Mouse (Mus musculus) lung, postnatal 14 days (tissue): ENCODE results near the gene Ppp2r5a.

Experiments used
- DNase-seq: peaks from one replicate; pipeline ENCODE4 v3.0.0; 2021

Gene Ppp2r5a

DNA sequence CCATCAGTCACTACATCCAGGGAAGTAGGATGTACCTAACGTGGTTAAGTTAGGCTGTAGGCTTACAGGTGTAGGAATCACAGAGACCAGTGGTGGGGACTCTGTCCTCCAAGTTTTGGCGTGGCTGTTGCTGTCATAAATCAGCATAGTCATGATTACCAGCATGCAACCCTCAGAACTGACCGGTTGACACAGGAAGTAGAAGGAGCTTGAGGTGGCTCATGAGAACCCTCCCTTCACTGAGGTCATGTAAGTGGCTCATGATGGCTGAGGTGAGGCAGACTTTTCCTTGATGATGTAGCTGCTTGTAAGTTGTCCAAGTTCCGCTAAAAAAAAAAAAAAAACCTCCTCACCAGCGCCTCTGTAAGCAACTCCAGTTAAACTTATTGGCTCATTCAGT is 14.0 kb upstream of the Ppp2r5a start:
- DNase-seq: no peak

- DNase-seq: no peak
Observed at GRCm38 (mm10) chr1:191416611-191417010, 13.5 kb upstream of the Ppp2r5a start.

GRCm38 (mm10) chr1:191414432-191414831 is 11.4 kb upstream of the Ppp2r5a start:
- DNase-seq: no peak

GRCm38 (mm10) chr1:191413691-191414415 is 10.8 kb upstream of the Ppp2r5a start:
- DNase-seq: no peak

DNA sequence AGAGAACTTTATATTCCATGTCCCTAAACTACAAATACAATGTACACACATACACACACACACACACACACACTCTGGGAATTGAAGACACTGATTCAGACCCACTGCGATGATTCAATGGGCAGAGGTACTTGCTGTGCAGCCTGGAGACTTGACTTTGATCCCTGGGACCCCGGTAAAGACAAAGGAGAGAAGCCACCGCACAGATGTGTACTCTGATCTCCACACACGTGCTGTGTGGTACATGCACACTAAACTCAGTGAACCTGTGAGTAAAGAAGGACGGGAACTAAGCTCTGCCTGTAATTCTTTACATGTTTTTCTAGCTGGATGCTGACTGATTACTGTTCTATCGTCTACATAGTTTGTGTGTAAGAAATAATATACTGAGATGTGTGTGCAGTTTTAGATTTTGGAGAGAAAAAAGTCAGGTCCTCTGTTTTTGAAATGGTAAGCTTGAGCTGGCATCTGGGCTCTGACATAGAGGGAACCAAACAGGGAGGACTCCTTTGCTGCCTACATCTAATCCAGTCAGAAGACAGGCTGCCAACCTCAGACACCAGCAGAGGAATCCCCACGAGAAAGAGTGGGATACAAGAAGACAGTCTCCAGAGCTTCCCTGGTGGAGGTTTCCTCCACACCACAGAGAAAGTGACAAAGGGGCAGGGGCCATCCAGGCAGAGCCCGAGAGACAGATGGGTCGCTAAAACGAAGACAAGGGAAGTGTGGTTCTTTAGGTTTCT is 7.4 kb upstream of the Ppp2r5a start:
- DNase-seq: no peak

GRCm38 (mm10) chr1:191407246-191407645 is 4.2 kb upstream of the Ppp2r5a start:
- no peak for DNase-seq

- DNase-seq: no peak
Observed at GRCm38 (mm10) chr1:191406516-191406915, 3.4 kb upstream of the Ppp2r5a start.

DNA sequence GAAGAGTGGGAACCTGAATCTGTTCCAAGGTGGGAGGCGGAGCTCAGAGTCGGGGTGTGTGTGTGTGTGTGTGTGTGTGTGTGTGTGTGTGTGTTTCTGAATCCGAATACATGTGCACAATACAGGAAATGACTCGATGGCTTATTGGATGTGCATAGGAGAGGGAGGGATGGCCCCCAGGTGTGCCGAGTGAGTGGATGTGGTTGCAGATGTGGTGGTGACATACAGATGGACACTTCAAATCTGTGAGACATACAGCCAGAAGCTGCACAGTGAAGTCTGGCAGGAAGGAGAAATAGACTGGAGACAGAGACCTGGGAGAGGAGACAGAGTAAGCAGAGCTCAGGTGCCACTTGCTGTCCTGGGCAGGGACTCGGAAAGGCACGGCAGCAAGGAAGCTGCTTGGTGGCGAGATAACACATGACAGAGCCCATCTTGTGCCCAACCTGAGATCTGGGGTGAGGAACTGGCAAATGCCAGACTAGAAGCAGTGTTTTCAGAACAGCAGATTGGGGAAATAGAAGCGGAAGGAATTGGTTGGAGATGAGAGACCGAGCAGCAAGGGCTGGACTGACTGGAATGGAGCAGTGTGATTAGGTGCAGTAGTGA is 1.8 kb upstream of the Ppp2r5a start:
- DNase-seq: no peak

DNA sequence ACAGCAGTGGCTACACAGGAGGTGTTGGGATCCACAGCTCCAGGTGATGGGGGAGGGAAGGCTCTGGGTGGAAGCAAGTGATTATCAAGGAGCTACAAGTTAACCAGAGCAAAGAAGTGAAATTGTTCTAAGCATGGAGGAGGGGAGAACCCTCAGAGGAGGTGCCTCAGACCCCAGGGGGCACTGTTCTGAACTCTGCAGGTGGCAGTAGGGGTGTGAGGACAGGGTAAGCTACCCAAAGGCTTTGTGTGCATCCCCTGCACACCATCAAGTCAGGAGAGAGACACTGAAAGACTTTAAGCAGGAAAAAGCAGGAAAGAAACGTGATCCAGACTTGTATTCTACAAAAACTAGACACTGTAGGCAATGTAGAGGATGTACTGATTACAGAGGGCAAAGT is 1.2 kb upstream of the Ppp2r5a start:
- no peak for DNase-seq

- DNase-seq: no peak
Observed at GRCm38 (mm10) chr1:191402506-191402905, 566 bp downstream of the Ppp2r5a start.

DNA sequence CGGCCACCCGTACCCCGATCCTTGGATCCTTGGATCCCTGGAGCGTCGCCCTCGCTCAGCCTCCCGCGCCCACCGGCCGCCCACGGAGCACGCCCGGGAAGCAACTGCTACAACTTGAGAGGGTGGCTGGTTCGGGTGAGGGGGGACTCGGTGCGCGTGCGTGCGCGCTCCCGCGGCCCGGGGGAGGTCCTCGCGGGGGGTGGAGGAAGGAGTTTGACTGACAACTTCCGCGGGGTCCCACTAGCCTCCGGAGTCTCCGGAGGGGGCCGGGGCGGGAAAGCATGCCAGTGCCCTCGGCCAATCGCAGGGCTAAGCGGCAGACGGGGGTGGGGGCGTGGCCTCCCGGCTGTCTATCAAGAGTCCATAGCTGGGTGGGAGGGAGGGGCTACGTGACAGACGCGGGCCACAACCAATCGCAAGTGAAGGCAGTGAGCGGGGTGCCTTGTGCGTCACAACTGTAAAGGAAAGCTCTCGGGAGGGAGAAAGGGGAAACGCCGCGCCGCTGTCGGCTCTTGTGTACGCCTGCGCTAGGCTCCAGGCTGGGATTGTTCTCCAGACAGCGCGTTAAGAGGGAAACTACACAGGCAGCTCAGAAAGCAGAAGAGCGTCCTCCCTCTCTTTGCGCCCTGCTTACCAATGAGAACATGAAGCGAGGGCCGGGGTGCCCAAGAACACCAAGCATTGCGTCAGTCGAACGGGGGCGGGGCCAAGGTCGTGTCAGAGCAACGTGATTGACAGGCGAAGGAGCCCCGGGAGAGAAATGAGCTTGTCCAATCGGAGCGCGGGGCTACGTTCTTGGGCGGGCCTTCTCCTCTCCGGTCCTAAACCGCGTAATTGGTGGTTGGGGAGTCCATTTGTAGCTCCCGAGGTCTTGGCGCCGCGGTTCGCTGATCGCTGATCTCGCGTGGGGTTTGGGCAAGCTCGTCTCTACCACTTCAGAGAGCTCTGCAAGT is 5.9 kb downstream of the Ppp2r5a start:
- peak; percentile 100 for DNase-seq

- peak; percentile 68 for DNase-seq
Observed at GRCm38 (mm10) chr1:191396446-191396845, 6.6 kb downstream of the Ppp2r5a start.

DNA sequence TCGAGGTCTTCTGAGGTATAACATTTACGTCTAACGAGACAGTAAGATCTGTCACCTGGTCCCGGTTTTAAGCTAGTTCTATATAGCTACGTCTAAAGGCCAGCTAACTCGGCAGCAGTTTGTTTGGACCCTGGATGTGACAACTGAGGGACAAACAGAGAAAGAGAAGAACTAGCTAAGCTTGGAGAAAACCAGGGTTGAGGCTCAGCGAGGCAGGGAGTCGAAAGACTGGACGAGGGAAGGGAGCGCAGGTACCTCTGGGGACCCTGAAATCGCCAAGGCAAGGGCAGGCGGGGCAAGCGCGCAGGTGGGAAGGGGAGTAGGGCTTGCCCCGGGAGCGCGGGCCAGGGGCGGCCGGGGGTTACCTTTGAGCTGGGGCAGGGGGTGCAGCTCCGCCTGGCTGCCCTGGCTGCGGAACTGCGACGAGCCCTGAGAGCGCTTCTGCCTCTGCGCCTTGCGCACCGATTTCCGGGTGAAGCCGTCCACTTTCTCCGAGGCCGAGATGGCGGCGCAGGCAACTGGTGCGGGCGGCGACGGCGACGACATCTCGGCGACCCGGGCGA is 7.1 kb downstream of the Ppp2r5a start:
- peak; percentile 63 for DNase-seq

DNA sequence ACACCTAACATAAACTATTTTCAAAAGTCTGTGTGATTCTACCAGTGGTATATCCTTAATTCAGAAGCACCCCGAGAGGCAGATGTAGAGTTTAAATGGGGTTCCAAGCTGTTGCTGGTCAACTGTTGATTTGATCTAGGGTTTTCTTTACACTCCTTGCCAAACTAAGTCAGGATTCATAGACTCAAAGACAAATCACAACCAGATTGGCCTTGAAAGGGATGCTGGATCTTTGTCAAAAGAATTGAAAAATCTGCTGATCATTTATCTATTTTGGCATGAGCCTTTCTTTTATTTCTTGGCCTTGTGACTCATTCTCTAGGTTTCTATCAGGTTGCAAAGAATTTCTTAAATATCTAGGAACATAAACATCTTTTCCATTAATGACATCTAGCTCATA is 7.9 kb downstream of the Ppp2r5a start:
- DNase-seq: no peak

DNA sequence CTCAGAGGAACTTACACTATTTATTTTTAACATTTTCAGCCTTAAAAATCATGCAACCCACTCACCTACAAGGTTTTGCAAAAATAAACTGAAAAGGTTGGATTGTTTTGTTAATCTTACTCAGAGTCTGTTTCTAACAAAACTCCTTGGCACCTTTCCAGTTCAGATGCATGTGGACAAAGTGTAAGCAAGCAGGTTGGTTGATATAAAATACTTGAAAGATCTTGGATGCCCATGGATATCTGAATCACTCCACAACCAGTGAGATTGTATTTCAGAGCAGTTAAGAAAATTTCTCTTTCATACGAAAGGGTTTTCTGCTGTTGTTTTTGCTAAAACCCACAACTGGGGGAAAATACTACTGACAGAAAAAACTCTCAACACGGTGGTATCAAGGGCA is 8.9 kb downstream of the Ppp2r5a start:
- DNase-seq: peak; percentile 17

GRCm38 (mm10) chr1:191393536-191393935 is 9.5 kb downstream of the Ppp2r5a start:
- no peak for DNase-seq

GRCm38 (mm10) chr1:191391311-191391710 is 11.8 kb downstream of the Ppp2r5a start:
- peak; percentile 65 for DNase-seq

DNA sequence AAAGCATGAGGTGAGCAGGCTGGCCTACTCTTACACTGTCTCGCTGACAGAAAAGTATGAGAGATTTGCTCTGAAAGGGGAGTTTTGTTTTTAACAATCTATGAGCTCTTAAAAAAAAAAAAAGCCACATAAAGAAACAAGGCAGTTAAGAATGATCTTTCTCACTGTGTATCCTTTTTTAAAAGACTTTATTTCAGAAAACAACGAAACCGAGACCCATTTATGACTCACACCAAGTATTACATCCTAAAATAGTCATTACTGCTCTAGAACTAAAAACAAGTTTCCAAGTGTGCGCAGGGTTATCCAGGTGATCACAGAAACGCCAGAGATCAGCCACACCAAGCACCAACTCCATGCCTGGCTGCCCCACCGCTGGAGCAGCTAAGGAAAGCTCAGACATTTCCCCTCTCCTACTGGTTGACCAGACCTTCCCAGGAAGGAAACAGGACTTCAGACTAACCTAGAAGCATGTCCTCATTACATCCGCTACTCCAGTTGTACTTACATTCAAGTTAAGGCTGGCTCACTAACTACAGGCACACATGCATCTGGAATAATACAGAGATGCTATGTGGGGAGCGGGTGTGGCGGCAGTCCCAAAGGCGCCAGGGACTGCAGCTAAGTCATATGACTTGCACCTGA is 18.2 kb downstream of the Ppp2r5a start:
- DNase-seq: no peak

- DNase-seq: no peak
Observed at GRCm38 (mm10) chr1:191381955-191382736, 20.9 kb downstream of the Ppp2r5a start.

GRCm38 (mm10) chr1:191380843-191381242 is 22.2 kb downstream of the Ppp2r5a start:
- DNase-seq: no peak

- no peak for DNase-seq
Observed at GRCm38 (mm10) chr1:191378080-191378479, 25.0 kb downstream of the Ppp2r5a start.
